Mouse (Mus musculus) lung, embryonic 14.5 days (tissue): ENCODE data around the gene Hoxd11. TPM values are rescaled to one million over a fixed set of nuclear protein-coding genes. Genes with fewer than 3 reads are reported as not detected.

Experiments used
- ATAC-seq: fragments of 200-750 bp; cut with Nextera tagmentation; 2 replicates; pipeline ENCODE4 v1.8.0; 2017; ENCODE audit warnings: mild to moderate bottlenecking, moderate TSS enrichment, moderate library complexity; ENCODE audit not compliant: insufficient read depth
- DNase-seq: peaks from one replicate; pipeline ENCODE4 v3.0.0-alpha.2; 2015
- H3K27ac ChIP-seq: fragments of 300-500 bp; sonication (generic); 2 replicates; pipeline ENCODE4 v1.5.1; 2014; ENCODE audit warnings: low read depth, mild to moderate bottlenecking, moderate library complexity
- H3K27me3 ChIP-seq: fragments of 300-500 bp; sonication (generic); 2 replicates; pipeline ENCODE4 v1.6.1; 2014; ENCODE audit warnings: low read length, control low read depth; ENCODE audit not compliant: insufficient read depth
- H3K36me3 ChIP-seq: fragments of 300-500 bp; sonication (generic); 2 replicates; pipeline ENCODE4 v1.6.1; 2014; ENCODE audit warnings: control low read depth; ENCODE audit not compliant: insufficient read depth
- H3K4me1 ChIP-seq: fragments of 300-500 bp; sonication (generic); 2 replicates; pipeline ENCODE4 v1.6.1; 2014; ENCODE audit warnings: antibody characterized with exemption, control low read depth; ENCODE audit not compliant: insufficient read depth
- H3K4me2 ChIP-seq: fragments of 300-500 bp; sonication (generic); 2 replicates; pipeline ENCODE4 v1.6.1; 2014; ENCODE audit warnings: mild to moderate bottlenecking
- H3K4me3 ChIP-seq: fragments of 300-500 bp; sonication (generic); 2 replicates; pipeline ENCODE4 v1.5.1; 2014; ENCODE audit warnings: low read depth, low read length
- H3K9ac ChIP-seq: fragments of 300-500 bp; sonication (generic); 2 replicates; pipeline ENCODE4 v1.6.1; 2014
- H3K9me3 ChIP-seq: fragments of 300-500 bp; sonication (generic); 2 replicates; pipeline ENCODE4 v1.6.1; 2016; ENCODE audit warnings: low read depth, low read length, control low read depth
- CTCF ChIP-seq: IDR thresholded peaks from 2 replicates; pipeline ENCODE4 v1.5.1; 2016; ENCODE audit warnings: antibody characterized with exemption, low read depth
- WGBS: fragments of 180-500 bp; shearing (Covaris S2); extraction: QIAGEN DNeasy Blood & Tissue Kit; methylation state at CpG from one replicate; pipeline ENCODE4 v1.1.7; 2014; 5-methylcytosine and 5-hydroxymethylcytosine counted together
- polyA plus RNA-seq: library from polyadenylated mRNA; unstranded; fragments of >200 nt; fragmentation: Nextera tagmentation; extraction: Ambion mirVana; gene quantifications from 2 replicates; pipeline ENCODE4 v1.2.1, GENCODE M21; 2014

Hoxd11 gene
- polyA plus RNA-seq, 1 experiment from 2014 or later, result not detected

GRCm38 (mm10) chr2:74705467-74706089 lies 26.2 kb downstream of the Hoxd11 start:
- under 1% methylated on average over 83 of the region's 85 CpGs for WGBS
- no peak overlapping the region for H3K27ac ChIP-seq
- H3K9ac ChIP-seq, result peak overlapping the region; percentile 36; the same call in 1 of the 2 replicates
- DNase-seq (no peak), ATAC-seq (0 out of 2 replicates have a peak, but pooled peaks have one; percentile 44)
- H3K9me3 ChIP-seq, result no peaks in the 10 kb centered on the region
- H3K36me3 ChIP-seq, result no peaks in the 10 kb centered on the region
- peak overlapping the region; percentile 75 for H3K4me2 ChIP-seq
- H3K4me3 ChIP-seq, result peak overlapping the region; percentile 42
- H3K27me3 ChIP-seq, result peaks cover 96% of the 10 kb centered on the region
- TF ChIP-seq CTCF, result no peak
- no peaks in the 10 kb centered on the region for H3K4me1 ChIP-seq

- Histone ChIP-seq H3K27ac (no peak overlapping the region), H3K9ac (no peak overlapping the region), H3K27me3 (peaks cover 95% of the 10 kb centered on the region), H3K36me3 (no peaks in the 10 kb centered on the region), H3K4me1 (no peaks in the 10 kb centered on the region), H3K9me3 (no peaks in the 10 kb centered on the region), H3K4me2 (no peak overlapping the region), H3K4me3 (peak overlapping the region; percentile 42; the same call in 1 of the 2 replicates)
- WGBS, result 1% methylated on average over 13 of the region's 13 CpGs
- DNase-seq (no peak), ATAC-seq (no peak)
- TF ChIP-seq CTCF, result no peak
Measured at GRCm38 (mm10) chr2:74706393-74706960, 27.1 kb downstream of the Hoxd11 start.

- Histone ChIP-seq H3K4me3 (no peak overlapping the region), H3K27me3 (peaks cover 95% of the 10 kb centered on the region), H3K27ac (no peak overlapping the region), H3K36me3 (no peaks in the 10 kb centered on the region), H3K4me2 (no peak overlapping the region), H3K9me3 (no peaks in the 10 kb centered on the region), H3K9ac (no peak overlapping the region), H3K4me1 (no peaks in the 10 kb centered on the region)
- no peak for DNase-seq
- no peak for TF ChIP-seq CTCF
- no peak for ATAC-seq
- 12% methylated on average over 7 of the region's 7 CpGs for WGBS
Measured at GRCm38 (mm10) chr2:74707599-74707998, 28.2 kb downstream of the Hoxd11 start.

GRCm38 (mm10) chr2:74708676-74709075 lies 29.3 kb downstream of the Hoxd11 start:
- H3K27me3 ChIP-seq, result peaks cover 95% of the 10 kb centered on the region
- H3K4me3 ChIP-seq, result no peak overlapping the region
- no peaks in the 10 kb centered on the region for H3K36me3 ChIP-seq
- no peak overlapping the region for H3K4me2 ChIP-seq
- no peak overlapping the region for H3K9ac ChIP-seq
- no peak overlapping the region for H3K27ac ChIP-seq
- TF ChIP-seq CTCF, result no peak
- H3K9me3 ChIP-seq, result no peaks in the 10 kb centered on the region
- no peaks in the 10 kb centered on the region for H3K4me1 ChIP-seq
- WGBS, result 9% methylated on average over 4 of the region's 4 CpGs
- ATAC-seq (no peak), DNase-seq (no peak)

- Histone ChIP-seq H3K36me3 (no peaks in the 10 kb centered on the region), H3K4me2 (no peak overlapping the region), H3K4me3 (no peak overlapping the region), H3K9me3 (no peaks in the 10 kb centered on the region), H3K27me3 (peaks cover 95% of the 10 kb centered on the region), H3K4me1 (no peaks in the 10 kb centered on the region), H3K9ac (no peak overlapping the region), H3K27ac (no peak overlapping the region)
- TF ChIP-seq CTCF, result no peak
- DNase-seq (no peak), ATAC-seq (no peak)
- 5% methylated on average over 5 of the region's 5 CpGs for WGBS
Measured at GRCm38 (mm10) chr2:74709465-74710419, 30.4 kb downstream of the Hoxd11 start.

- WGBS, result 1% methylated on average over 16 of the region's 16 CpGs
Measured at GRCm38 (mm10) chr2:74710929-74711543, 31.7 kb downstream of the Hoxd11 start.

More at GRCm38 (mm10) chr2:74710929-74711543, 31.7 kb downstream of the Hoxd11 start:
- Histone ChIP-seq H3K27ac (no peak overlapping the region), H3K9me3 (no peaks in the 10 kb centered on the region), H3K9ac (no peak overlapping the region), H3K4me3 (peak overlapping the region; percentile 37; the same call in 1 of the 2 replicates), H3K4me1 (no peaks in the 10 kb centered on the region), H3K27me3 (peaks cover 98% of the 10 kb centered on the region), H3K4me2 (no peak overlapping the region), H3K36me3 (no peaks in the 10 kb centered on the region)
- DNase-seq (no peak), ATAC-seq (no peak)
- no peak for TF ChIP-seq CTCF
